Mouse (Mus musculus): ENCODE data around the gene Whrn. TPM values are rescaled to one million over a fixed set of nuclear protein-coding genes. Genes with fewer than 3 reads are reported as not detected.

Whrn gene
- polyA plus RNA-seq, 1 experiment from 2014 or later = 5.9 TPM

GRCm38 (mm10) chr4:63391322-63391721 is 104.5 kb downstream of the Whrn start:
- Histone ChIP-seq H3K27me3 (ENCODE audit: control insufficient read depth, insufficient read depth, low read length) (no peaks in the 10 kb centered on the region), H3K4me1 (replicated peaks; ENCODE audit: control insufficient read depth, insufficient read depth, low read length) (peaks cover 10% of the 10 kb centered on the region), H3K36me3 (ENCODE audit: control insufficient read depth, insufficient read depth, low read length) (no peaks in the 10 kb centered on the region), H3K4me2 (replicated peaks; ENCODE audit: low read depth, low read length) (no peak overlapping the region), H3K9ac (ENCODE audit: low read depth, low read length) (no peak overlapping the region), H3K27ac (ENCODE audit: low read depth, low read length) (no peak overlapping the region), H3K9me3 (ENCODE audit: control insufficient read depth, low read length) (no peaks in the 10 kb centered on the region), H3K4me3 (ENCODE audit: low read depth, low read length) (no peak overlapping the region)
- ATAC-seq (ENCODE audit: low FRiP score) (no peak), DNase-seq (ENCODE audit: low spot score) (no peak)
- 85% methylated on average over 6 of the region's 6 CpGs for WGBS

GRCm38 (mm10) chr4:63389887-63390528 is 105.8 kb downstream of the Whrn start:
- no peak overlapping the region for H3K4me3 ChIP-seq (ENCODE audit: low read depth, low read length)
- H3K4me2 ChIP-seq (replicated peaks; ENCODE audit: low read depth, low read length) = no peak overlapping the region
- no peaks in the 10 kb centered on the region for H3K9me3 ChIP-seq (ENCODE audit: control insufficient read depth, low read length)
- peaks cover 10% of the 10 kb centered on the region for H3K4me1 ChIP-seq (replicated peaks; ENCODE audit: control insufficient read depth, insufficient read depth, low read length)
- H3K27ac ChIP-seq (ENCODE audit: low read depth, low read length) = peak overlapping the region; percentile 54
- ATAC-seq (ENCODE audit: low FRiP score) (peak; percentile 68), DNase-seq (ENCODE audit: low spot score) (no peak)
- H3K9ac ChIP-seq (ENCODE audit: low read depth, low read length) = no peak overlapping the region
- 61% methylated on average over 11 of the region's 11 CpGs for WGBS
- H3K36me3 ChIP-seq (ENCODE audit: control insufficient read depth, insufficient read depth, low read length) = no peaks in the 10 kb centered on the region
- no peaks in the 10 kb centered on the region for H3K27me3 ChIP-seq (ENCODE audit: control insufficient read depth, insufficient read depth, low read length)

DNA sequence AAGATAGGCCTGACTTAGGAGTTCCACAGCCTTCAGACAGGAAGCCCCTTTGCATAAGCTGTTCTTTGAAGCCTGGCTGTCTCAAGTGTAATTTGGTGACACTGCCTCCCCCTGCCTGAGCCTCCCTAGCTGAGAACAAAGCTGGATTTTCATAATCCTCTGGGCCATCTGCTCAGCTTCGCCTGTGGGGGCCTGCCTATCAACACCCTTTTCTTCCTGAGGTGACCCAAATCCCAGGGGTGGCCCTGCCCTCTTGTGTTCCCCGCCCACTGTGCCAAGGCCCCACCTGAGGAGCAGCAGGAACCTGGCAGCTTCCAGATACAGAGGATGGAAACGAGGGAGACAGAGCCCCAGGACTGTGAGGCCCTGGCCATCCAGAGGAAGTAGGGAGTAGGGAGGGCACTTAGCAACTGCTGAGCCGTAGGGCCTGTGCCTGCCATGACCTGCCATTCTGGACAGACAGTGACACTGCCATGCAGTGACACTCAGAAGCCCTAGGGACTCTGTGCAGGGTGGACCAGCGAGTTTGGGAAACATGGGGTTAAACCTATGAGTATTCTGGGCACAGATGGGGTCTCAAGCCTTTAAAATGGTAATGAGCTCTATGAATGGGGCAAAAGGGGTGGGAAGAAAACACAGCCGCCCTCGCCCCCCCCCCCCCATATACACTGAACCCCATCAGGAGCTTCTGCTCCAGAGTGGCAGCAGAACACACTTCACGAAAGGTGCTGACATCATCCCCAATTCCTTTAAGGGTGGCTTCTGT is 106.5 kb downstream of the Whrn start:
- H3K27ac ChIP-seq (ENCODE audit: low read depth, low read length) = peak overlapping the region; percentile 74
- no peak for DNase-seq (ENCODE audit: low spot score)
- H3K36me3 ChIP-seq (ENCODE audit: control insufficient read depth, insufficient read depth, low read length) = no peaks in the 10 kb centered on the region
- peak overlapping the region; percentile 34; the same call in 1 of the 2 replicates for H3K9ac ChIP-seq (ENCODE audit: low read depth, low read length)
- H3K27me3 ChIP-seq (ENCODE audit: control insufficient read depth, insufficient read depth, low read length) = no peaks in the 10 kb centered on the region
- H3K4me1 ChIP-seq (replicated peaks; ENCODE audit: control insufficient read depth, insufficient read depth, low read length) = peaks cover 10% of the 10 kb centered on the region
- WGBS = 33% methylated on average over 8 of the region's 8 CpGs
- H3K9me3 ChIP-seq (ENCODE audit: control insufficient read depth, low read length) = no peaks in the 10 kb centered on the region
- H3K4me2 ChIP-seq (replicated peaks; ENCODE audit: low read depth, low read length) = no peak overlapping the region
- ATAC-seq (ENCODE audit: low FRiP score) = peak; percentile 81
- H3K4me3 ChIP-seq (ENCODE audit: low read depth, low read length) = no peak overlapping the region

GRCm38 (mm10) chr4:63388029-63388428 is 107.8 kb downstream of the Whrn start:
- no peak overlapping the region for H3K4me3 ChIP-seq (ENCODE audit: low read depth, low read length)
- H3K27me3 ChIP-seq (ENCODE audit: control insufficient read depth, insufficient read depth, low read length) = no peaks in the 10 kb centered on the region
- H3K4me1 ChIP-seq (replicated peaks; ENCODE audit: control insufficient read depth, insufficient read depth, low read length) = peaks cover 10% of the 10 kb centered on the region
- H3K4me2 ChIP-seq (replicated peaks; ENCODE audit: low read depth, low read length) = no peak overlapping the region
- H3K9me3 ChIP-seq (ENCODE audit: control insufficient read depth, low read length) = no peaks in the 10 kb centered on the region
- no peak overlapping the region for H3K27ac ChIP-seq (ENCODE audit: low read depth, low read length)
- ATAC-seq (ENCODE audit: low FRiP score) (no peak), DNase-seq (ENCODE audit: low spot score) (no peak)
- H3K9ac ChIP-seq (ENCODE audit: low read depth, low read length) = no peak overlapping the region
- H3K36me3 ChIP-seq (ENCODE audit: control insufficient read depth, insufficient read depth, low read length) = no peaks in the 10 kb centered on the region
- 74% methylated on average over 6 of the region's 6 CpGs for WGBS

GRCm38 (mm10) chr4:63385784-63386183 is 110.0 kb downstream of the Whrn start:
- Histone ChIP-seq H3K9ac (ENCODE audit: low read depth, low read length) (no peak overlapping the region), H3K27me3 (ENCODE audit: control insufficient read depth, insufficient read depth, low read length) (no peaks in the 10 kb centered on the region), H3K27ac (ENCODE audit: low read depth, low read length) (no peak overlapping the region), H3K36me3 (ENCODE audit: control insufficient read depth, insufficient read depth, low read length) (0 out of 2 replicates have a peak, but pooled peaks cover 2% of the 10 kb centered on the region), H3K4me2 (replicated peaks; ENCODE audit: low read depth, low read length) (no peak overlapping the region), H3K9me3 (ENCODE audit: control insufficient read depth, low read length) (no peaks in the 10 kb centered on the region), H3K4me3 (ENCODE audit: low read depth, low read length) (no peak overlapping the region), H3K4me1 (replicated peaks; ENCODE audit: control insufficient read depth, insufficient read depth, low read length) (peaks cover 10% of the 10 kb centered on the region)
- 89% methylated on average over 11 of the region's 11 CpGs for WGBS
- ATAC-seq (ENCODE audit: low FRiP score) (no peak), DNase-seq (ENCODE audit: low spot score) (no peak)

- Histone ChIP-seq H3K9ac (ENCODE audit: low read depth, low read length) (no peak overlapping the region), H3K27me3 (ENCODE audit: control insufficient read depth, insufficient read depth, low read length) (no peaks in the 10 kb centered on the region), H3K4me1 (replicated peaks; ENCODE audit: control insufficient read depth, insufficient read depth, low read length) (peaks cover 10% of the 10 kb centered on the region), H3K27ac (ENCODE audit: low read depth, low read length) (no peak overlapping the region), H3K4me3 (ENCODE audit: low read depth, low read length) (no peak overlapping the region), H3K4me2 (replicated peaks; ENCODE audit: low read depth, low read length) (no peak overlapping the region), H3K9me3 (ENCODE audit: control insufficient read depth, low read length) (no peaks in the 10 kb centered on the region), H3K36me3 (ENCODE audit: control insufficient read depth, insufficient read depth, low read length) (0 out of 2 replicates have a peak, but pooled peaks cover 2% of the 10 kb centered on the region)
- 91% methylated on average over 3 of the region's 3 CpGs for WGBS
- ATAC-seq (ENCODE audit: low FRiP score) = no peak
- DNase-seq (ENCODE audit: low spot score) = no peak
Measured at GRCm38 (mm10) chr4:63385253-63385652, 110.5 kb downstream of the Whrn start.

DNA sequence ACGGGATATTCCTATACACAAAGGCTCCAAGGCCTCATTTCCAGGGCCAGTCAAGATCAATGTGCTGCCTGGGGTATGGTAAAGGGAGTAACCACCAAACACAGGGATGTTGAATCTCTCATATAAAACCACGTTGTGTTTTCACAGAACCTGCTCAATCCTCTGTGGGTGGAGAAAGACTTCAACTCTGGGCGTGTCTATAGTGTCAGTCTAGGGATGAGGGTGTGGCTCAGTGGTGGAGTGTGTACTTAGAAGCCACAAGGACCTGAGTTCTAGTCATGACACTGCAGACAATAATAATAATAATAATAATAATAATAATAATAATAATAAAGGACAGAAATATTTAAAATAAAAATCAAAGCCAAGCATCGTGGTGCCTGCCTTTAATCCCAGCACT is 111.5 kb downstream of the Whrn start:
- no peak overlapping the region for H3K9ac ChIP-seq (ENCODE audit: low read depth, low read length)
- peaks cover 7% of the 10 kb centered on the region for H3K4me1 ChIP-seq (replicated peaks; ENCODE audit: control insufficient read depth, insufficient read depth, low read length)
- no peaks in the 10 kb centered on the region for H3K9me3 ChIP-seq (ENCODE audit: control insufficient read depth, low read length)
- H3K27me3 ChIP-seq (ENCODE audit: control insufficient read depth, insufficient read depth, low read length) = no peaks in the 10 kb centered on the region
- DNase-seq (ENCODE audit: low spot score) (no peak), ATAC-seq (ENCODE audit: low FRiP score) (no peak)
- 0 out of 2 replicates have a peak, but pooled peaks cover 2% of the 10 kb centered on the region for H3K36me3 ChIP-seq (ENCODE audit: control insufficient read depth, insufficient read depth, low read length)
- H3K27ac ChIP-seq (ENCODE audit: low read depth, low read length) = no peak overlapping the region
- H3K4me2 ChIP-seq (replicated peaks; ENCODE audit: low read depth, low read length) = no peak overlapping the region
- no peak overlapping the region for H3K4me3 ChIP-seq (ENCODE audit: low read depth, low read length)
- WGBS = 91% methylated on average over 4 of the region's 4 CpGs

GRCm38 (mm10) chr4:63383474-63383873 is 112.3 kb downstream of the Whrn start:
- Histone ChIP-seq H3K4me1 (replicated peaks; ENCODE audit: control insufficient read depth, insufficient read depth, low read length) (no peaks in the 10 kb centered on the region), H3K27me3 (ENCODE audit: control insufficient read depth, insufficient read depth, low read length) (no peaks in the 10 kb centered on the region), H3K36me3 (ENCODE audit: control insufficient read depth, insufficient read depth, low read length) (0 out of 2 replicates have a peak, but pooled peaks cover 2% of the 10 kb centered on the region), H3K4me2 (replicated peaks; ENCODE audit: low read depth, low read length) (no peak overlapping the region), H3K27ac (ENCODE audit: low read depth, low read length) (no peak overlapping the region), H3K9me3 (ENCODE audit: control insufficient read depth, low read length) (no peaks in the 10 kb centered on the region), H3K4me3 (ENCODE audit: low read depth, low read length) (no peak overlapping the region), H3K9ac (ENCODE audit: low read depth, low read length) (no peak overlapping the region)
- ATAC-seq (ENCODE audit: low FRiP score) = no peak
- no peak for DNase-seq (ENCODE audit: low spot score)
- 88% methylated on average over 12 of the region's 12 CpGs for WGBS
